In genomic region chr7:56767796-56768195, GRCm38 (mm10) we compare ENCODE assay signal across 13 mouse cellular contexts.
"Had no signal": no experiment of that assay in that cellular context is flagged by ENCODE, and none has a peak within 500 bp of the region (broad histone marks: within the 10 kb centered on the region; RNA-seq: fewer than 3 reads in every experiment).

No protein-coding gene starts in this region.

- DNase-seq: lung, adult 18-20 months; lung, embryonic 14.5 days; lung, postnatal 10 days; lung, postnatal 4 days; midbrain, embryonic 14.5 days; retina, postnatal 1 day; right cerebral cortex, adult 18-20 months; right cerebral cortex, postnatal 25 days; right cerebral cortex, postnatal 4 days; spleen, adult 18-20 months; thymus, adult 18-20 months; thymus, postnatal 14 days; thymus, postnatal 36 days had no signal
